14 mouse cellular contexts compared by ENCODE assay signal in genomic region chr2:25509912-25510311, GRCm38 (mm10). TPM values are rescaled to one million over a fixed set of nuclear protein-coding genes. Genes with fewer than 3 reads are reported as not detected.
DNase-seq lines count a peak whose midpoint lies in the region; ATAC-seq and TF ChIP-seq lines count a peak whose summit lies in the region.
"Had no signal": no experiment of that assay in that cellular context is flagged by ENCODE, and none has a peak within 500 bp of the region (broad histone marks: within the 10 kb centered on the region; RNA-seq: fewer than 3 reads in every experiment).

No protein-coding gene starts in this region.

- H3K27ac ChIP-seq in kidney, postnatal 0 days = no peak overlapping the region
- no peak overlapping the region for H3K27ac ChIP-seq in midbrain, embryonic 11.5 days (ENCODE audit: low read depth, low read length)
- H3K27ac ChIP-seq: liver, embryonic 13.5 days; midbrain, embryonic 13.5 days had no signal

- no peaks in the 10 kb centered on the region for H3K9me3 ChIP-seq in kidney, postnatal 0 days (replicated peaks; ENCODE audit: low read length)
- no peaks in the 10 kb centered on the region for H3K9me3 ChIP-seq in midbrain, embryonic 11.5 days (ENCODE audit: control insufficient read depth, low read length)
- H3K9me3 ChIP-seq: liver, embryonic 13.5 days; midbrain, embryonic 13.5 days had no signal

- H3K4me2 ChIP-seq in kidney, postnatal 0 days (ENCODE audit: low read length) = no peak overlapping the region
- no peak overlapping the region for H3K4me2 ChIP-seq in midbrain, embryonic 11.5 days
- H3K4me2 ChIP-seq: liver, embryonic 13.5 days; midbrain, embryonic 13.5 days had no signal

- no peak for ATAC-seq in kidney, postnatal 0 days (replicated peaks; ENCODE audit: low FRiP score, low read depth)
- no peak for ATAC-seq in midbrain, embryonic 11.5 days (ENCODE audit: low FRiP score)
- ATAC-seq: forebrain, embryonic 14.5 days; midbrain, embryonic 13.5 days had no signal

- peaks cover 10% of the 10 kb centered on the region for H3K36me3 ChIP-seq in kidney, postnatal 0 days (ENCODE audit: insufficient read depth, low read length)
- H3K36me3 ChIP-seq in midbrain, embryonic 11.5 days (ENCODE audit: control insufficient read depth, insufficient read depth, low read length) = no peaks in the 10 kb centered on the region

- 71% methylated on average over 3 of the region's 3 CpGs for WGBS in kidney, postnatal 0 days
- 67% methylated on average over 3 of the region's 3 CpGs for WGBS in midbrain, embryonic 11.5 days

- H3K9ac ChIP-seq in kidney, postnatal 0 days (ENCODE audit: low read depth, low read length) = no peak overlapping the region
- H3K9ac ChIP-seq in midbrain, embryonic 11.5 days (ENCODE audit: low read length) = no peak overlapping the region
- H3K9ac ChIP-seq: liver, embryonic 13.5 days; midbrain, embryonic 13.5 days had no signal

- DNase-seq in kidney, postnatal 0 days (ENCODE audit: low spot score) = no peak
- no peak for DNase-seq in kidney, postnatal 25 days
- DNase-seq in 3T3-L1 (ENCODE audit: low read depth, low spot score) = peak; percentile 46
- DNase-seq in CD4-positive, CD25-positive, alpha-beta regulatory T cell, adult 2 months (ENCODE audit: low read depth, low spot score) = peak; percentile 61
- peak; percentile 52 for DNase-seq in induced T-regulatory cell, adult 2 months (ENCODE audit: low read depth)
- no peak for DNase-seq in frontal cortex, postnatal 25 days (ENCODE audit: low spot score in 2 of 2)
- DNase-seq in midbrain, embryonic 11.5 days (ENCODE audit: low spot score, missing footprints) = no peak
- DNase-seq: kidney, adult 9 months; liver, embryonic 13.5 days; right cerebral cortex, postnatal 25 days; thymus, adult 18-20 months had no signal

- peak; percentile 58 for TF ChIP-seq CTCF in kidney, postnatal 0 days (IDR thresholded peaks at IDR 0.05; ENCODE audit: low read depth)

- H3K4me3 ChIP-seq in kidney, postnatal 0 days (replicated peaks; ENCODE audit: low read depth, low read length) = no peak overlapping the region
- H3K4me3 ChIP-seq in midbrain, embryonic 11.5 days (ENCODE audit: low read depth, low read length) = no peak overlapping the region
- H3K4me3 ChIP-seq: liver, embryonic 13.5 days; midbrain, embryonic 13.5 days had no signal

- no peaks in the 10 kb centered on the region for H3K27me3 ChIP-seq in kidney, postnatal 0 days (ENCODE audit: insufficient read depth, low read length)
- no peaks in the 10 kb centered on the region for H3K27me3 ChIP-seq in midbrain, embryonic 11.5 days (ENCODE audit: control insufficient read depth, insufficient read depth, low read length)
- H3K27me3 ChIP-seq: liver, embryonic 13.5 days; midbrain, embryonic 13.5 days had no signal

- no peaks in the 10 kb centered on the region for H3K4me1 ChIP-seq in kidney, postnatal 0 days (replicated peaks; ENCODE audit: insufficient read depth, low read length)
- no peaks in the 10 kb centered on the region for H3K4me1 ChIP-seq in midbrain, embryonic 11.5 days (ENCODE audit: control insufficient read depth, insufficient read depth, low read length)
- H3K4me1 ChIP-seq: midbrain, embryonic 13.5 days had no signal

RNA-seq across cellular contexts. Expression of gene C8g, which starts 8.4 kb away (rescaled TPM):
- 7.9 and 9.6 TPM in 2 replicates for polyA plus RNA-seq in kidney, postnatal 0 days (2015; fragmentation: Nextera tagmentation; extraction: Ambion mirVana)
- 3.6 TPM in 2 replicates for polyA plus RNA-seq in midbrain, embryonic 11.5 days (2014; fragmentation: Nextera tagmentation; extraction: Ambion mirVana)

RNA-seq across cellular contexts. Expression of gene Fbxw5, which starts 9.4 kb away (rescaled TPM):
- polyA plus RNA-seq in kidney, postnatal 0 days (2015; fragmentation: Nextera tagmentation; extraction: Ambion mirVana) = 65.7 and 71.1 TPM in 2 replicates
- polyA plus RNA-seq in midbrain, embryonic 11.5 days (2014; fragmentation: Nextera tagmentation; extraction: Ambion mirVana) = 65.9 and 66.4 TPM in 2 replicates

RNA-seq across cellular contexts. Expression of gene Lcn12, which starts 16.2 kb away (rescaled TPM):
- not detected in 2 replicates for polyA plus RNA-seq in kidney, postnatal 0 days (2015; fragmentation: Nextera tagmentation; extraction: Ambion mirVana)
- polyA plus RNA-seq in midbrain, embryonic 11.5 days (2014; fragmentation: Nextera tagmentation; extraction: Ambion mirVana) = not detected in 2 replicates
- polyA plus RNA-seq: forebrain, embryonic 14.5 days; liver, embryonic 13.5 days; midbrain, embryonic 13.5 days; neural tube, embryonic 14.5 days had no signal

RNA-seq across cellular contexts. Expression of gene Traf2, which starts 36.8 kb away (rescaled TPM):
- 24.4 and 28.1 TPM in 2 replicates for polyA plus RNA-seq in kidney, postnatal 0 days (2015; fragmentation: Nextera tagmentation; extraction: Ambion mirVana)
- polyA plus RNA-seq in midbrain, embryonic 11.5 days (2014; fragmentation: Nextera tagmentation; extraction: Ambion mirVana) = 29.0 and 31.6 TPM in 2 replicates

RNA-seq across cellular contexts. Expression of gene Ptgds, which starts 40.1 kb away (rescaled TPM):
- polyA plus RNA-seq in kidney, postnatal 0 days (2015; fragmentation: Nextera tagmentation; extraction: Ambion mirVana) = 11.5 and 13.1 TPM in 2 replicates
- 0.26 TPM in 1 of 2 replicates, not detected in the other for polyA plus RNA-seq in midbrain, embryonic 11.5 days (2014; fragmentation: Nextera tagmentation; extraction: Ambion mirVana)

Comparison
In these comparisons a context has a peak if more than half of its experiments do, and no peak if none do; other contexts are left out.
1. DNase-seq: peak in 3T3-L1 (single experiment), CD4-positive, CD25-positive, alpha-beta regulatory T cell, adult 2 months (single experiment) and induced T-regulatory cell, adult 2 months (single experiment); none in kidney, postnatal 0 days (single experiment), kidney, postnatal 25 days (0 of 2), frontal cortex, postnatal 25 days (0 of 2) and midbrain, embryonic 11.5 days (single experiment).